Mouse (Mus musculus): ENCODE measurements around the gene Nek4. TPM values are rescaled to one million over a fixed set of nuclear protein-coding genes. Genes with fewer than 3 reads are reported as not detected.

Gene Nek4
- total RNA-seq (2023), result 1 to 10 TPM; 3.0 to 4.3 TPM

GRCm38 (mm10) chr14:30951154-30951825, at the start of gene Nek4:
Gene Nek4 (plus strand): TSS chr14:30951377.

GRCm38 (mm10) chr14:30923375-30924105, 27.6 kb upstream of the Nek4 start, which contains the start of gene Itih3:
Gene Itih3 (minus strand): TSS chr14:30923760.

DNA sequence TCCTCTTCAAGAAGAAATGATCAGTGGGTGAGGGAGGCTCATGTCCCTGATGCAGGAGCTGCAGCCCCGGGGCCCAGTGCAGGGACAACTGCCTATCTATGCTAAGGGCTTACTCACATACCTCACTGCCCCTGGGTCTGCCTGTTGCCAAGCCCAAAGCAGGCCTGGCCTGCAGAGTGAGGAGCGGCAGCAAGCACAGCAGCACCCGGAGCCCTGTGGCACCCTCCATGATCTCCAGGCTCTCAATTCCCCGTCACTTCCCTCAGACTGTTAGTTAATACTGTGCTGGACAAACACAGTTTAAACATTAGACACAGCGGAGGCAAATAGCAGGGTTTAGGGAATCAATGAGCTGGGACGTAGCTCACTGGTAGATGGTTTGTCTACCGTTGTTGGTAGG, 8.1 kb upstream of the Nek4 start, which contains the start of gene Itih1:
Itih1 (minus strand) TSS at position 252 of the 400 bp plus-strand sequence.

GRCm38 (mm10) chr14:31001307-31002205, 50.4 kb downstream of the Nek4 start, which contains the start of the genes Glt8d1 and Spcs1:
Gene Glt8d1 (plus strand): TSS chr14:31001400.
Gene Spcs1 (minus strand): TSS chr14:31001672.

DNA sequence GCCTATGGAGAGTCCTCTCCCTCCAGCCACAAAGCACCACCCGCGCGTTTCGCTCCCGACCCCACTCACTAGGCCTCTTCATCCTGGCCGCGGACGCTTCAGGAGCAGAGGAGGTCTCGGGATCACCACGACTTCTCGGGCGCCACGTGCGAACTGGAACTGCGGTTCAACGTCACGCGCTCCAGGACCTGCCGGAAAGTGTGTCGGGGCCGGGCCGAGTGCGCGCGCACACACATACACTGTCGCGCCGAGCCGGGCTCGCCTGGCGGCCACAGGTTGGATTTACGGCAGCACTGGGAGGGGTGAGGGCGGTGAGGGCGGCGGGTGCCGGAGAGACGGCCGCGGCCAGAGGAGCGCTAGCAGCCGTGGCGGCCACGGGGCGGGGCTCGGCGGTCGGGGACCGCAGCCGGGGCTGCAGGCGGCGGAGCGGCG, 67.7 kb downstream of the Nek4 start, which contains the start of the genes Pbrm1 and Gnl3:
Pbrm1 (plus strand) TSS at position 279 of the 432 bp plus-strand sequence.
Gnl3 (minus strand) TSS at position 293 of the 432 bp plus-strand sequence.

Other genes with a start within 250 kb of the Nek4 start
- 10 to 100 TPM; 13.1 to 13.7 TPM for gene Sfmbt1, start 236.5 kb upstream of the Nek4 start, total RNA-seq (2023)
- 10 to 100 TPM; 13.2 to 16.0 TPM for gene Tmem110, start 125.8 kb upstream of the Nek4 start, total RNA-seq (2023)
- gene Mustn1, start 72.2 kb upstream of the Nek4 start, total RNA-seq (2023), result 1 to 10 TPM in 1 of 2 experiments, under 1 TPM in 1; 0.87 to 1.2 TPM
- gene Itih4, start 64.9 kb upstream of the Nek4 start, total RNA-seq (2023), result under 1 TPM in 1 of 2 experiments, not detected in 1; 0.31 TPM
- not detected for gene Itih3, start 27.6 kb upstream of the Nek4 start, total RNA-seq (2023)
- not detected for gene Itih1, start 8.1 kb upstream of the Nek4 start, total RNA-seq (2023)
- gene Glt8d1, start 50.0 kb downstream of the Nek4 start, total RNA-seq (2023), result 10 to 100 TPM; 12.1 to 15.0 TPM
- gene Spcs1, start 50.3 kb downstream of the Nek4 start, total RNA-seq (2023), result 10 to 100 TPM; 72.3 to 84.1 TPM
- gene Pbrm1, start 67.8 kb downstream of the Nek4 start, total RNA-seq (2023), result 10 to 100 TPM; 50.0 to 53.1 TPM
- gene Gnl3, start 67.8 kb downstream of the Nek4 start, total RNA-seq (2023), result 10 to 100 TPM; 47.4 to 66.5 TPM
- gene Smim4, start 177.6 kb downstream of the Nek4 start, total RNA-seq (2023), result 10 to 100 TPM; 54.9 to 59.6 TPM
- gene Nt5dc2, start 179.7 kb downstream of the Nek4 start, total RNA-seq (2023), result 10 to 100 TPM; 11.4 to 13.3 TPM
- gene Stab1, start 217.3 kb downstream of the Nek4 start, total RNA-seq (2023), result 1 to 10 TPM; 2.2 to 6.0 TPM

Data from neutrophil, adult 59 days (primary cell).